Mouse (Mus musculus): ENCODE data around the gene Gas2l3. TPM values are rescaled to one million over a fixed set of nuclear protein-coding genes. Genes with fewer than 3 reads are reported as not detected.

Gene Gas2l3
- polyA plus RNA-seq, 1 experiment from 2014 or later: 7.0 TPM

DNA sequence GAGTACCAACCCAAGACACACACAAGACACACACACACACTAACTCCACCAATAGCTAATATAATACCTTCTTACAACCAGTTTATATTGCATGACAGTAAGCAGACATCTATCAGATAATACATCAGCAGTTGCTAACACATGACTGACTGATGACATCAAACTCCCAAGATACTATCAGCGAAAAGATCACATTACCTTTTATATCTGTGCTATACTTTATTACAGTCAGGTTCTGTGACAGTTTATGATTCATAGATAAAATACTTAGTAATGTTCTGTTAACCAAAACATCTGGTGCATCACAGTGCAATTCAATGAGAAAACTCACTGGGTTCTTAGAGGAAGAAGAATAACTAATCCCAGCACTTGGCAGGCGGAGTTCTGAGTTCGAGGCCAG lies 1.8 kb downstream of the Gas2l3 start:
- peaks cover 48% of the 10 kb centered on the region for H3K27me3 ChIP-seq (replicated peaks)
- no peak overlapping the region for H3K27ac ChIP-seq
- H3K4me1 ChIP-seq: peaks cover 12% of the 10 kb centered on the region; the same call in 1 of the 2 replicates
- H3K4me2 ChIP-seq (replicated peaks): no peak overlapping the region
- H3K9ac ChIP-seq: no peak overlapping the region
- H3K4me3 ChIP-seq: no peak overlapping the region
- WGBS: 93% methylated on average over 3 of the region's 3 CpGs
- no peak for ATAC-seq (ENCODE audit: low FRiP score, low read depth)
- no peaks in the 10 kb centered on the region for H3K36me3 ChIP-seq
- H3K9me3 ChIP-seq: no peaks in the 10 kb centered on the region

GRCm38 (mm10) chr10:89439380-89439779 lies 4.4 kb downstream of the Gas2l3 start:
- Histone ChIP-seq H3K4me1 (peaks cover 25% of the 10 kb centered on the region; the same call in 1 of the 2 replicates), H3K9me3 (no peaks in the 10 kb centered on the region), H3K9ac (no peak overlapping the region), H3K27me3 (replicated peaks) (peaks cover 47% of the 10 kb centered on the region), H3K27ac (no peak overlapping the region), H3K36me3 (no peaks in the 10 kb centered on the region), H3K4me2 (replicated peaks) (no peak overlapping the region), H3K4me3 (no peak overlapping the region)
- WGBS: 90% methylated on average over 7 of the region's 7 CpGs
- ATAC-seq (ENCODE audit: low FRiP score, low read depth): no peak

DNA sequence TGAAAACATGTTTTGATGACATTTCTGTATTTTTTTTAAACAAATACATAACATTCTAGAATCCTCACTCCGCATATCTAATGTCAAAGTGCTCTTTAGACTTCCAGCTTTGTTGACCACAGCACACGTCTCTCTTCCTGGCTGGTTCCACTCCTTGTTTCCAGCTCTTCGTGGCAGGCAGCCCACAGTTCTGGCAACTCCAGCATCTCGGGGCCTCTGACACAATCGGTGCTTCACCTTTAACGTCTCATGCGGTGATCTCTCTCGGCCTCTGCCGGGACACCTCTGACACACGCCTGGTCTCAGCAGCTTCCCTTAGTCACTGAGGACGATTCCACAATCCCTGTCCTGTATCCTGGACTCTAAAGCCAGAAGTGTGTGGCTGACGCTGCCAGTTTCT lies 5.8 kb downstream of the Gas2l3 start:
- WGBS: 90% methylated on average over 12 of the region's 12 CpGs

DNA sequence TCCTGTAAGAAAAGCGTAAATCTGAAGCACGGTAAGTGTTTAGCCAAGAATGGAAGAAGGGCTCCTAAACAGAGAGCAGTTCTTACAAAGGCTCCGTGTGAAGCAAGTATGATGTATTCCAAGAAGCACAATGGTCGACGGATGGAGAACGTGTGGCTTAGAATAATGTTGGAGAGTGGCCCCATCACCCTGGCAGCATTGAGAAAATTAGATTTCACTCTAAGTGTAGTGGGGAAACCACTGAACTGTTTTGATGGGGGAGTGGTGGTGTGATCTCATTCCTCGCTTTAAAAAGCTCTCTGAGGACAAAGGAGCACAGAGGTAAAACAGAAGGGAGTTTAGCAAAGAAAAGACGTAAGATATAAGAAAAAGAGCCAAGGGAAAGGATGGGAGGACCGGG lies 6.3 kb downstream of the Gas2l3 start:
- Histone ChIP-seq H3K4me2 (replicated peaks) (no peak overlapping the region), H3K9me3 (no peaks in the 10 kb centered on the region), H3K36me3 (no peaks in the 10 kb centered on the region), H3K27me3 (replicated peaks) (peaks cover 56% of the 10 kb centered on the region), H3K4me1 (peaks cover 14% of the 10 kb centered on the region; the same call in 1 of the 2 replicates), H3K4me3 (no peak overlapping the region), H3K9ac (no peak overlapping the region), H3K27ac (no peak overlapping the region)
- no peak for ATAC-seq (ENCODE audit: low FRiP score, low read depth)
- 52% methylated on average over 9 of the region's 9 CpGs for WGBS

More for the DNA sequence above, 5.8 kb downstream of the Gas2l3 start:
- Histone ChIP-seq H3K27me3 (replicated peaks) (peaks cover 53% of the 10 kb centered on the region), H3K27ac (no peak overlapping the region), H3K9me3 (no peaks in the 10 kb centered on the region), H3K36me3 (no peaks in the 10 kb centered on the region), H3K9ac (no peak overlapping the region), H3K4me1 (peaks cover 19% of the 10 kb centered on the region; the same call in 1 of the 2 replicates), H3K4me3 (no peak overlapping the region), H3K4me2 (replicated peaks) (no peak overlapping the region)
- no peak for ATAC-seq (ENCODE audit: low FRiP score, low read depth)

- peaks cover 14% of the 10 kb centered on the region; the same call in 1 of the 2 replicates for H3K4me1 ChIP-seq
- no peak for ATAC-seq (ENCODE audit: low FRiP score, low read depth)
- 60% methylated on average over 9 of the region's 9 CpGs for WGBS
- peaks cover 53% of the 10 kb centered on the region for H3K27me3 ChIP-seq (replicated peaks)
- no peaks in the 10 kb centered on the region for H3K36me3 ChIP-seq
- no peaks in the 10 kb centered on the region for H3K9me3 ChIP-seq
- H3K9ac ChIP-seq: no peak overlapping the region
- H3K4me2 ChIP-seq (replicated peaks): no peak overlapping the region
- no peak overlapping the region for H3K27ac ChIP-seq
- no peak overlapping the region for H3K4me3 ChIP-seq
These were observed 7.8 kb downstream of the Gas2l3 start for GRCm38 (mm10) chr10:89435920-89436319.

DNA sequence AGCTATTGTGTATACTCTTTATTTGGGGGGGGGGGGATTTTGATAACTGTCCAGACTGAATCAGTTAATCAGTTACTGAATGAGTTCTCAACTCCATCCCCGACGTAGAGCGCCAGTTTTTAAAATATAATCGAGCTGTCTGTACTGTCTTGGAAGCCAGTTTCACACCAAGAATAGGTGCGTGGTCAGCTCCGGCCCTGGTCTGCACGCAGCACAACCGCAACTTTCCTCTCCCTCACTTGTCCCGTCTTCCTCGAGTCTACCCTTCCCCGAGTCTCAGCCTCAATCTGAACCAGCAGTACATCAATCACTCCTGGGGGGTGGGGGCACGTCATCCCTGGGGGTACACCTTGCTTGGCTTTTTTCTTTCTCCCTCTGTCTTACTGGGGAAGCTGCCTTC lies 8.4 kb downstream of the Gas2l3 start:
- H3K4me1 ChIP-seq: peaks cover 14% of the 10 kb centered on the region; the same call in 1 of the 2 replicates
- H3K27ac ChIP-seq: no peak overlapping the region
- WGBS: 42% methylated on average over 12 of the region's 12 CpGs
- H3K36me3 ChIP-seq: no peaks in the 10 kb centered on the region
- no peak overlapping the region for H3K4me3 ChIP-seq
- H3K4me2 ChIP-seq (replicated peaks): peak overlapping the region; percentile 35; the same call in 1 of the 2 replicates
- no peaks in the 10 kb centered on the region for H3K9me3 ChIP-seq
- H3K9ac ChIP-seq: no peak overlapping the region
- peaks cover 49% of the 10 kb centered on the region for H3K27me3 ChIP-seq (replicated peaks)
- ATAC-seq (ENCODE audit: low FRiP score, low read depth): peak; percentile 45; the same call in 1 of the 2 replicates

DNA sequence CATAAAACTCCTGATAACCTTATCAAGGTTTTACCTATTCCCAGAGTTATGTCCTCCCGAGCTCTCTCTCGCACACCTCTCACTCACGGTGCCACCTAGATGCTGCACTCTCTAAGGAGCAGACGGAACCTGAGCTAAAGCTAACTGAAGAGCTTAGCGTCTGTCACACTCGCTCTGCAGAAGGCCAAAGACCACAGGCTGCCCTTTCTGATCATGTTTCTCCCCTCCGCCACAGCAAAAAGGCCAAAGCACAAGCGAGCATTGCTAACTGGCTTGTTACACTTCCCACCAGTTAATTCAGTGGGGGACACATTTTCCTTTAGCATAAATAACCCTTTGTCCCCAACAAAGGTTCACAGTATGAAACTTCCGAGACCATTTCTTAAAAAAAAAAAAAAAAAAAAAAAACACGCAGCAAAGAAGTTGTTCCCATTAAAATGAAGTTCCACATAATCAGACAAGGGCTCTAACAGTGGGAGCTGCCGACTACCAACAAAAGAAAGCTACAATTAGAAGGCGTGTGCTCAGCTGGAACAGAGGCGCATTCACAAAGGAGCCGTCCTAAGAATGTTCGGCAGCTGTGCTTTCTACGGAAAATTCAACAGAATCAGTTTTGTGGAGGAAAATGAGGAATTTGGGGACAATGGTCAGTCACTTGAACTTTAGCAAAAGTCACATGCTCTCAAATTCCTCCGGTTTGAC lies 9.1 kb downstream of the Gas2l3 start:
- H3K36me3 ChIP-seq: no peaks in the 10 kb centered on the region
- WGBS: 21% methylated on average over 17 of the region's 17 CpGs
- no peak overlapping the region for H3K9ac ChIP-seq
- H3K9me3 ChIP-seq: no peaks in the 10 kb centered on the region
- no peak overlapping the region for H3K4me3 ChIP-seq
- ATAC-seq (ENCODE audit: low FRiP score, low read depth): peak; percentile 46; the same call in 1 of the 2 replicates
- H3K27me3 ChIP-seq (replicated peaks): peaks cover 43% of the 10 kb centered on the region
- peak overlapping the region; percentile 35 for H3K4me2 ChIP-seq (replicated peaks)
- peaks cover 14% of the 10 kb centered on the region; the same call in 1 of the 2 replicates for H3K4me1 ChIP-seq
- H3K27ac ChIP-seq: no peak overlapping the region

DNA sequence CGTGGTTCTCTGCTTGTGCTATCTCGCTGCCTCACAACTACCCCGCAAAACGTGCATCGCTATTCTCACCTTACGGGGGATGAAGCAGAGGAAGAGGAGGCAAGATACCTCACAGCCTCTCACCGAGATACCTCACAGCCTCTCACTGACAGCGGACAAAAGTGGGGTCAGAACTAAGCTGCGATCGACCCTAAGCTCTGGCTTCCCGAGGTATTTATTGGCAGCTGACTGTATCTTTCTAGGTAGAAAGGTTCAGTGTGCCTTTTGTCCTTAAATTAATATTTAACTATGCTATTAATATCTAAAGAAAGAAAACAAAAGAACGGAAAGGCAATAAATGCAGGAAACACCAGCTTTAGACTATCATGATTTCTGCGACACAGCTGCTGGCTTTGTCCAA lies 11.0 kb downstream of the Gas2l3 start:
- ATAC-seq (ENCODE audit: low FRiP score, low read depth): no peak
- Histone ChIP-seq H3K9me3 (no peaks in the 10 kb centered on the region), H3K4me3 (no peak overlapping the region), H3K4me1 (peaks cover 14% of the 10 kb centered on the region; the same call in 1 of the 2 replicates), H3K27me3 (replicated peaks) (peaks cover 30% of the 10 kb centered on the region), H3K27ac (no peak overlapping the region), H3K9ac (no peak overlapping the region), H3K4me2 (replicated peaks) (no peak overlapping the region), H3K36me3 (no peaks in the 10 kb centered on the region)
- WGBS: 81% methylated on average over 13 of the region's 13 CpGs

- H3K36me3 ChIP-seq: no peaks in the 10 kb centered on the region
- peaks cover 17% of the 10 kb centered on the region for H3K27me3 ChIP-seq (replicated peaks)
- H3K4me3 ChIP-seq: no peak overlapping the region
- no peak for ATAC-seq (ENCODE audit: low FRiP score, low read depth)
- peaks cover 12% of the 10 kb centered on the region; the same call in 1 of the 2 replicates for H3K4me1 ChIP-seq
- no peak overlapping the region for H3K9ac ChIP-seq
- WGBS: 95% methylated on average over 7 of the region's 7 CpGs
- no peak overlapping the region for H3K4me2 ChIP-seq (replicated peaks)
- H3K9me3 ChIP-seq: no peaks in the 10 kb centered on the region
- H3K27ac ChIP-seq: no peak overlapping the region
These were observed 13.0 kb downstream of the Gas2l3 start for GRCm38 (mm10) chr10:89430751-89431150.

DNA sequence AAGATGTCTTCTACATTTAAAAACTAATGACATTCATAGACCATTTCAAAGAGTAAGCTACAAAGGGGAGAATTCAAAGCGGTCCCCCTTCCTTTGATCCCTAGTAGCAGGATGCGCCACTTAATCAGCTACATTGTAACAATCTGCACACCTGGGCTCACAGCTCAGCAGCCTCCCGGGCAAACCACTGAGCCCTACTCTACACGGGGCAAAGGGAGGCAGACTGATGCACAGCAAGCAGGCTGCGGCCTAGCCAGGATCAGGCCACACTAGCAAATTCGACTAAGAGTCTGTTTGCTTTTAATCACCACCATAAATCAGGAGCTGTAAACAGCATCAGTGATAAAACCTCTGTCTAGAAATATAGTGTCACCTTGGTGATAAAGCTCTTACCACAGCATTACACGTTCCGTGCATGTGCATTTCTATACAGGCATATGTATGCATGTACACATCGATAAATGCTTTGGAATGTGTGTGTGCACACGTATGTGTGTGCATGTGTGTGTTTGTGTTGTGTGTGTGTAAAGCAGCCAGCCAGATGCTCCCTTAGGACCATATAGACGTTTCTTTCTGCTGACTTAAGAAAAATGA lies 18.9 kb downstream of the Gas2l3 start:
- no peak overlapping the region for H3K4me2 ChIP-seq (replicated peaks)
- H3K36me3 ChIP-seq: no peaks in the 10 kb centered on the region
- H3K4me3 ChIP-seq: no peak overlapping the region
- 80% methylated on average over 11 of the region's 11 CpGs for WGBS
- H3K4me1 ChIP-seq: no peaks in the 10 kb centered on the region
- no peaks in the 10 kb centered on the region for H3K9me3 ChIP-seq
- no peak for ATAC-seq (ENCODE audit: low FRiP score, low read depth)
- H3K27ac ChIP-seq: no peak overlapping the region
- H3K27me3 ChIP-seq (replicated peaks): no peaks in the 10 kb centered on the region
- H3K9ac ChIP-seq: no peak overlapping the region

- no peaks in the 10 kb centered on the region for H3K9me3 ChIP-seq
- H3K36me3 ChIP-seq: no peaks in the 10 kb centered on the region
- H3K4me2 ChIP-seq (replicated peaks): no peak overlapping the region
- H3K27me3 ChIP-seq (replicated peaks): no peaks in the 10 kb centered on the region
- no peak for ATAC-seq (ENCODE audit: low FRiP score, low read depth)
- H3K4me3 ChIP-seq: no peak overlapping the region
- H3K4me1 ChIP-seq: no peaks in the 10 kb centered on the region
- 92% methylated on average over 9 of the region's 9 CpGs for WGBS
- no peak overlapping the region for H3K27ac ChIP-seq
- no peak overlapping the region for H3K9ac ChIP-seq
These were observed 19.6 kb downstream of the Gas2l3 start for GRCm38 (mm10) chr10:89424217-89424616.

DNA sequence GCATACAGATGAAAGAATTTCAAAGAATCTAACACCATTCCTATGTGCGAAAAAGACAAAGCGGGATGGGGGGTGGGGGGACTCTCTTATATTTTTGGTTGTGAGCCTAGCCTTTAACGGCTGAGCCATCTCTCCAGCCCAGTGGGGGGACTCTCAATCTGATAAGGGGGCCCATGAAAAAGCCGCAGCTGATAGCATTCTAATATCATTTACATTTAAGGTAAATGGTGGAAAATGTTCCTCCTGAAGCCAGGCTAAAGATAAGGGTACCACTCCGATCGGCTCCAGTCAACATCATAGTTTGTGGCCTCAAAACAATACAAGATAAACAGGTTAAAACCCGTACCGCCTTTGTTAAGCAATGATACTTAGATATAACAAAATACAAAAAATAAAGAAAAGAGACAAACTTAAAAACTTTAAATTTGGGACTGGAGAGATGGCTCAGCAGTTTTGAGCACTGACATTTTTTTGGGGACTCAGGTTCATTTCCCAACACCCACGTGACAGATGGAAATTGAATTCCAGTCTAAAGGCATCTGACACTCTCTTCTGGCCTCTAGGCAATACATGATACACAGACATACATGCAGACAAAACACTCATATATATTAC lies 20.5 kb downstream of the Gas2l3 start:
- ATAC-seq (ENCODE audit: low FRiP score, low read depth): no peak
- no peak overlapping the region for H3K9ac ChIP-seq
- 97% methylated on average over 9 of the region's 9 CpGs for WGBS
- no peak overlapping the region for H3K27ac ChIP-seq
- no peaks in the 10 kb centered on the region for H3K4me1 ChIP-seq
- no peaks in the 10 kb centered on the region for H3K36me3 ChIP-seq
- no peak overlapping the region for H3K4me3 ChIP-seq
- H3K27me3 ChIP-seq (replicated peaks): no peaks in the 10 kb centered on the region
- H3K4me2 ChIP-seq (replicated peaks): no peak overlapping the region
- no peaks in the 10 kb centered on the region for H3K9me3 ChIP-seq
